Mouse (Mus musculus): ENCODE measurements around the gene Znhit2. TPM values are rescaled to one million over a fixed set of nuclear protein-coding genes. Genes with fewer than 3 reads are reported as not detected.

The Znhit2 gene
- total RNA-seq, 4 experiments from 2014 or later, result 10.2 to 11.3 (median 11.0) TPM

GRCm38 (mm10) chr19:6070571-6071250 lies 9.7 kb downstream of the Znhit2 start:
- no peak for DNase-seq (ENCODE audit: low spot score in 2 of 2)

- no peak for DNase-seq (ENCODE audit: low spot score in 2 of 2)
These were observed 10.3 kb downstream of the Znhit2 start for GRCm38 (mm10) chr19:6071261-6071660.

GRCm38 (mm10) chr19:6073889-6074288 lies 12.9 kb downstream of the Znhit2 start:
- no peak for DNase-seq (ENCODE audit: low spot score in 2 of 2)

- DNase-seq (ENCODE audit: low spot score in 2 of 2), result peak; percentile 72 to 74
These were observed 15.8 kb downstream of the Znhit2 start, which contains the start of gene Vps51 for GRCm38 (mm10) chr19:6076564-6077393. TSS of gene Vps51 (minus strand) at chr19:6077231.

- DNase-seq (ENCODE audit: low spot score in 2 of 2), result no peak
These were observed 19.0 kb downstream of the Znhit2 start, which contains the start of gene Tmem262 for GRCm38 (mm10) chr19:6079983-6080480. TSS of gene Tmem262 (plus strand) at chr19:6080033.

- DNase-seq (ENCODE audit: low spot score in 2 of 2), result no peak
These were observed 21.2 kb downstream of the Znhit2 start, which contains the start of gene Gm28374 for GRCm38 (mm10) chr19:6082156-6082555. TSS of gene Gm28374 (minus strand) at chr19:6082256.

GRCm38 (mm10) chr19:6084478-6085248 lies 23.7 kb downstream of the Znhit2 start, which contains the start of the genes Zfpl1 and Cdca5:
TSS of gene Zfpl1 (minus strand) at chr19:6084956.
TSS of gene Cdca5 (plus strand) at chr19:6084983.
- peak; percentile 96 to 97 for DNase-seq (ENCODE audit: low spot score in 2 of 2)

- DNase-seq (ENCODE audit: low spot score in 2 of 2), result no peak
These were observed 24.5 kb downstream of the Znhit2 start for GRCm38 (mm10) chr19:6085417-6085879.

GRCm38 (mm10) chr19:6088841-6089240 lies 27.8 kb downstream of the Znhit2 start:
- no peak for DNase-seq (ENCODE audit: low spot score in 2 of 2)

GRCm38 (mm10) chr19:6094119-6094518 lies 33.1 kb downstream of the Znhit2 start, which contains the start of gene AC131692.1:
TSS of gene AC131692.1 (plus strand) at chr19:6094419.
- no peak for DNase-seq (ENCODE audit: low spot score in 2 of 2)

GRCm38 (mm10) chr19:6097847-6098246 lies 36.9 kb downstream of the Znhit2 start:
- no peak for DNase-seq (ENCODE audit: low spot score in 2 of 2)

- no peak for DNase-seq (ENCODE audit: low spot score in 2 of 2)
These were observed 40.2 kb downstream of the Znhit2 start for GRCm38 (mm10) chr19:6101186-6101585.

- DNase-seq (ENCODE audit: low spot score in 2 of 2), result no peak
These were observed 41.3 kb downstream of the Znhit2 start for GRCm38 (mm10) chr19:6102169-6102853.

GRCm38 (mm10) chr19:6104476-6104875 lies 43.5 kb downstream of the Znhit2 start:
- no peak for DNase-seq (ENCODE audit: low spot score in 2 of 2)

GRCm38 (mm10) chr19:6105586-6105985 lies 44.6 kb downstream of the Znhit2 start, which contains the start of gene Naaladl1:
TSS of gene Naaladl1 (plus strand) at chr19:6105782.
- DNase-seq (ENCODE audit: low spot score in 2 of 2), result no peak

Small RNA genes within 50 kb of the gene (microRNA-seq; reads per million reads assigned to microRNA genes)
- not detected for gene Mir6988

Other genes starting within 250 kb of the Znhit2 start
- 1 to 10 TPM; 2.7 to 4.5 (median 3.0) TPM for gene Frmd8, start 185.9 kb upstream of the Znhit2 start, total RNA-seq (2022)
- 1 to 10 TPM in 3 of 4 experiments, under 1 TPM in 1; 0.80 to 1.3 (median 1.1) TPM for gene Slc25a45, start 183.4 kb upstream of the Znhit2 start, total RNA-seq (2022)
- under 1 TPM; 0.12 to 0.34 (median 0.26) TPM for gene Tigd3, start 167.0 kb upstream of the Znhit2 start, total RNA-seq (2022)
- gene Dpf2, start 148.2 kb upstream of the Znhit2 start, total RNA-seq (2022), result 10 to 100 TPM; 70.5 to 97.8 (median 77.4) TPM
- 1 to 10 TPM; 8.6 to 9.9 (median 8.7) TPM for gene Cdc42ep2, start 136.4 kb upstream of the Znhit2 start, total RNA-seq (2022)
- 1 to 10 TPM; 4.5 to 9.4 (median 7.2) TPM for gene Pola2, start 97.0 kb upstream of the Znhit2 start, total RNA-seq (2022)
- not detected for gene Slc22a20, start 75.0 kb upstream of the Znhit2 start, total RNA-seq (2022)
- 100 to 1,000 TPM in 1 of 4 experiments, 10 to 100 TPM in 3; 85.0 to 113 (median 89.0) TPM for gene Capn1, start 45.3 kb upstream of the Znhit2 start, total RNA-seq (2022)
- 10 to 100 TPM; 14.5 to 19.6 (median 18.7) TPM for gene Syvn1, start 14.6 kb upstream of the Znhit2 start, total RNA-seq (2022)
- gene Mrpl49, start 3.4 kb upstream of the Znhit2 start, total RNA-seq (2022), result 10 to 100 TPM; 21.2 to 23.0 (median 22.3) TPM
- 100 to 1,000 TPM; 428 to 532 (median 479) TPM for gene Fau, start 3.3 kb upstream of the Znhit2 start, total RNA-seq (2022)
- gene Tm7sf2, start 7.2 kb downstream of the Znhit2 start, total RNA-seq (2022), result 1 to 10 TPM; 2.5 to 5.5 (median 4.0) TPM
- 10 to 100 TPM; 17.0 to 23.5 (median 20.4) TPM for gene Vps51, start 16.0 kb downstream of the Znhit2 start, total RNA-seq (2022)
- gene Tmem262, start 18.8 kb downstream of the Znhit2 start, total RNA-seq (2022), result not detected
- not detected for gene Gm28374, start 21.1 kb downstream of the Znhit2 start, total RNA-seq (2022)
- gene Zfpl1, start 23.8 kb downstream of the Znhit2 start, total RNA-seq (2022), result 10 to 100 TPM; 11.0 to 15.0 (median 11.7) TPM
- gene Cdca5, start 23.8 kb downstream of the Znhit2 start, total RNA-seq (2022), result not detected
- gene AC131692.1, start 33.2 kb downstream of the Znhit2 start, total RNA-seq (2022), result not detected
- not detected for gene Naaladl1, start 44.6 kb downstream of the Znhit2 start, total RNA-seq (2022)
- gene Sac3d1, start 57.5 kb downstream of the Znhit2 start, total RNA-seq (2022), result 10 to 100 TPM in 3 of 4 experiments, 1 to 10 TPM in 1; 8.8 to 11.4 (median 11.3) TPM
- 10 to 100 TPM in 2 of 4 experiments, 1 to 10 TPM in 2; 8.0 to 10.9 (median 9.7) TPM for gene Snx15, start 67.1 kb downstream of the Znhit2 start, total RNA-seq (2022)
- gene Batf2, start 79.8 kb downstream of the Znhit2 start, total RNA-seq (2022), result under 1 TPM; 0.24 to 0.44 (median 0.41) TPM
- gene Arl2, start 80.4 kb downstream of the Znhit2 start, total RNA-seq (2022), result 10 to 100 TPM; 68.5 to 81.8 (median 69.9) TPM
- not detected for gene Majin, start 123.2 kb downstream of the Znhit2 start, total RNA-seq (2022)
- not detected for gene Gpha2, start 165.2 kb downstream of the Znhit2 start, total RNA-seq (2022)
- gene Ppp2r5b, start 174.7 kb downstream of the Znhit2 start, total RNA-seq (2022), result 10 to 100 TPM; 34.2 to 39.2 (median 36.4) TPM
- gene Atg2a, start 180.5 kb downstream of the Znhit2 start, total RNA-seq (2022), result 10 to 100 TPM; 16.5 to 18.9 (median 18.6) TPM
- 10 to 100 TPM; 24.1 to 29.2 (median 26.5) TPM for gene Ehd1, start 215.5 kb downstream of the Znhit2 start, total RNA-seq (2022)
- gene Cdc42bpg, start 245.3 kb downstream of the Znhit2 start, total RNA-seq (2022), result 10 to 100 TPM in 1 of 4 experiments, 1 to 10 TPM in 3; 7.6 to 11.5 (median 8.5) TPM